Mouse (Mus musculus): ENCODE measurements around the gene Shd.

The Shd gene

DNA sequence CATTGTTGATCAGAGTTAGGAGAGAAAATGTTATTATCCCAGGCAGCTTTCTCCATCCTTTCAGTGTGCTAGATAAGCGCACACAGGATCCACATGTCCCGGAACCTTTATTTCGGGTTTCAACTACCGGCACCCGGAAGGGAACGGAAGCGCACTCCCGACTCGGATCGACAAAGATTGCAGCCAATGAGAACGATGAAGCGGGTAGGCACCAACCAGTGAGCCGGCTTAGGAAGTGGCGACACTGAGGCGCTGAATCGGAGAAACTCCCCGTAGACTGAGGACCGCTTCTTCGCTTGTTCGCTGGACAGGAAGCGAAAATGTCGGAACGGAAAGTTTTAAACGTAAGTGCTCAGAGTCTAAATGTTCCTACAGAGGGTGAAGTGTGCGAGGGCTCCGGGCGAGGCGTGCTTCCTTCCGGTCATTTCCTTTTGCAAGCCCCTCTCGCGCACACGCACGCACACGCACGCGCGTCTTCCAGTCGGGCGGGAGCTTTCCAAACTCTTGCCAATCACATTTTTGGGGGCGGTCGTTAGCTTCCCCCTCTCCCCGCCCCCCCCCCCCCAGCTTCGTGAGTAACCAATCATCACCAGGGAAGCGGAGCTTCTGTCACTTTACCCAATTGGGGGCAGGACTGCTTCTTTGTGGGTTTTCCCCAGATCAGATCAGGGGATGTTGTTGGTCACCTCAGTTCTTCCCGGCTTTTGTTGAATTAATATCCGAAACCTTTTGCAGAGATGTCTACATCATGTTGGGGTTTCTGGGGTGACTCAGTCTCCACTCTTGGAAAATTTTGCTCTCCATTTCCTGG is 11.1 kb upstream of the Shd start, which contains the start of gene Yju2:
Yju2 (plus strand) TSS at position 182 of the 811 bp plus-strand sequence.
- peak; percentile 88 to 91 for DNase-seq (ENCODE audit: low read depth in 2 of 2, low spot score in 2 of 2)

DNA sequence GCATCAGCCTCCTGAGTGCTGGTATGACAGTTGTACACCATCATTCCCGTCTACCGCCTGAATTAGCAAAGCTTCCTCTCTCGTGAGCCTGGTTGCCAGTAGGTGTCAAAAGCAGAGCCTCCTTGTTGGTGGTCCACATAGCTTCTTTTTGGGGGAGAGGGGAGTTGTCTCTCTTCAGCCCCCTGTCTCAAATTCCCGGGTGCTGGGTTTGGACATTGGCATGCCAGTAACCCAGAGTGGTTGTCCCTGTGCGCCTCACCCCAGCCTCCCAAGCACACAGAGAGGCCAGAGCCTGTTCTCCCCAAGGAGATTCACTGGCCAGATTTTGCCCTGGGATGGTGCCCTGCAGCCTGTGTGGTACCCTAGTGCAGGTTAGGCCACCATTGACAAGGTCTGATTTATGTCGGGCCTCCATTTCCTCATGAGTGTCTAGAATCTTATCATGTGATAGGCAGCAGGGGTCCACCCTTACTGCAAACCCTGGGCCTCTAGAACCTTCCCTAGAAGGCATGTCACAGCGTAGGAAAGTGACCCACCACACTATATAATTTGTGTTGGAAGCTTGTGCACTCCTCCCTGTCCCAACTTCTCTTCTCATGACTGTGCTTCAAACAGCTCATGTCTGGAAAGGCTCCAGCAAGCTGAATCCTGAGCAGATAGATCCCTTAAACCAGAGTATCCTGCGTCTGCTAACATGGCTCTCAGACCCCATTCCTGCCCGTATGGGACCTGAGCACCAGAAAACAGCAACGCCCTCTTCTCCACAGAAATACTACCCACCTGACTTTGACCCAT is 10.1 kb upstream of the Shd start:
- DNase-seq (ENCODE audit: low read depth in 2 of 2, low spot score in 2 of 2): no peak

DNA sequence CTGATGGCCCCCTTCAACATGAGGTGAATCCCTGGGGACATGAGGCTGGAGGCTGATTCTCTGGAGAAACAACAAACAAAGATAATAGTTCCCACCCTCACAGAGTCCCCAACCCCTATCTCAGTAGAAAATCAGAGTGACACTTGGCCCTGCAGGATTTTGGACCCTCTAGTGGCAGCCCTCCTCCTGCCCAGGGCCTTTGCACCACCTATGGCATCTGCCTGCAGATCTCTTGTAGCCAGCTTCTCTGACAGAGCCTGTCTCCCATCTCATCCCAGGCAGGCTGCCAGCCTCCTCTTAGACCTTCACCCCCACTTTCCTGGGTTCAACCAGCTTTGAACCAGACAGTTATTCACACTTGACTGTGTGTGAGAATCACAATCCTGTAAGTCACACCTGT is 9.5 kb upstream of the Shd start:
- DNase-seq (ENCODE audit: low read depth in 2 of 2, low spot score in 2 of 2): no peak

DNA sequence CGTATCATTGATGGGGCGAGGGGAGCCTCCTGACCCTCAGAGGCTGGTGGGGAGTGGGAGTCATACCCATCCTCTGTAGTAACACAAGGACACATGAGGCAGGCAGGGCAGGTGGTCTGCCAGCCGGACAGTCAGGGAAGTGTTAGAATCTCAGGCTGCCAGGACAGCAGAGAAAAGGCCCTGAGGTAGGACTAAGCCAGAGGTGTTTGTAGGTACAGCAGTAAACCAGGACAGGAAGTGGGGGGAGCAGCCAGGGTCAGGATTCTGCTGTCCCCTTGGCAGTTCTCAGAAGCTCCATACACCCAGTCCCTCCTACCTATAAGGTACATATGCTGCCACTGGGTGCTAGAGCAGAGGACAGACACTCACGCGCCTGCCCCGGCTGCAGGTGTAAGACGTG is 8.6 kb upstream of the Shd start:
- no peak for DNase-seq (ENCODE audit: low read depth in 2 of 2, low spot score in 2 of 2)

DNA sequence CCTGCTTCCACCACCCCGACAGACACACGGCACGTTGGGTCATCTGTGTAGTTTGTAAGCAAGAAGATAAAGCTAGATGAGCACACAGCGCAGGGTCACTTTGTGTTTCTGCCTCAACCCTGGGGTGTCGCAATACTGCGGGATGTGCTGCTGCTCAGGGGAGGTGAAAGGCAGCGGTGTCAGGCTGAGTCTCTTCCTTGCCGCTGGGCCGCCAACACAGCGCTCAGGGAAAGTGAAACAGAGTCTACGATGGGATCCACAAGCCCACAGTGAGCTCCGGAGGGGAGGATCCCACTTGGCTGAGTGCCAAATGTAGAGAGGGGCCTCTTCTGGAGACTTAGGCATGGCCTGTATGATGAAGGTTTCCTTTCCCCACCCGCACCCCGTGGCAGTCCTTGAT is 7.1 kb upstream of the Shd start:
- no peak for DNase-seq (ENCODE audit: low read depth in 2 of 2, low spot score in 2 of 2)

DNA sequence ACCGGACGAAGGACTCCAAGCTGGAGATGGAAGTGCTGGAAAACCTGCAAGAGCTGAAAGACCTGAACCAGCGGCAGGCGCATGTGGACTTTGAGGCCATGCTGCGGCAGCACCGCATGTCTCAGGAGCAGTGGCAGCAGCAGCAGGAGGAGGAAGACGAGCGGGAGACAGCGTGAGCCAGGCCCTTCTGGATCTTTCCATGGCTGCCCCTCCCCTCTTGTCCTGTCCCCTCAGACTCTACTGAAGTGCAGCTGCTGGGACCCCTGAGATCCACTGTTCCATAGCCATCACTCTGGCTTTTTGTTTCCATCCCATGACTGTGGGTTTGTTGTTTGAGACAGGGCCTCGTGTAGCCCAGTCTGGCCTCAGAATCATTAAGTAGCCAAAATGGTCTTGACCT is 5.8 kb upstream of the Shd start:
- DNase-seq (ENCODE audit: low read depth in 2 of 2, low spot score in 2 of 2): no peak

DNA sequence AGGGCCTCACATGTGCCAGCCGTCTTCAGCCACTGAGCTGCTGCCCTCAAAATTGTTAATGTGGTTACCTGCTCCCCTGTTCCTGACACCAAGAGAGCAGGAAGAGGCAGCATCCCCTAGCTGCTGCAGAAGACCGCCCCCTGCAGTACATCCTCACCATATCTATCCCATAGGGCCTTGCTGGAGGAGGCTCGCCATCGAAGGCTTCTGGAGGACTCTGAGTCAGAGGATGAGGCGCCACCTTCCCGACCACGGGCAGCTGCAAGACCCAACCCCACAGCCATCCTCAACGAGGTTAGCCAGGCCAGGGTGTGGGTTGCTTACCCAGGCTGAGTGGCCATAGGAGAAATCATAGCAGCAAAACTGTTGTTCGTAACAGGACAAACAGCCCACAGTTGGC is 5.3 kb upstream of the Shd start:
- DNase-seq (ENCODE audit: low read depth in 2 of 2, low spot score in 2 of 2): no peak

DNA sequence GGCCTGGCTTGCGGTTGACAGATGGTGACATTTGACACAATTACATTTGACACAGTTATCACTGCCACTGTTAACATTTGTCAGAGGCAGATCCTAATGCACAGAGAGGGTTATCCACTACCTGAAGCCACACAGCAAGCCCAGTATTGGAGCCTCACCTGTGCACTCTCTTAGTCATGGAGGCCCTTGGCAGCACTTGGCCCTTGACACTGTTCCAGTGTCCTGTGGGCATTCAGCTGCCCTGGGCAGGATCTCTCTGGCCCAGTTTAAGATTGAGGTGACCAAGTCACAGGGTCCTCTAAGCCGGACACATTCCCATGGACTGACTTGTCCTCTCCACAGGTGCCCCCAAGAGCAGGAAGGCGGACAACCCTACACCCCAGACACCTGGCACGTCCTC is 3.1 kb upstream of the Shd start:
- no peak for DNase-seq (ENCODE audit: low read depth in 2 of 2, low spot score in 2 of 2)

DNA sequence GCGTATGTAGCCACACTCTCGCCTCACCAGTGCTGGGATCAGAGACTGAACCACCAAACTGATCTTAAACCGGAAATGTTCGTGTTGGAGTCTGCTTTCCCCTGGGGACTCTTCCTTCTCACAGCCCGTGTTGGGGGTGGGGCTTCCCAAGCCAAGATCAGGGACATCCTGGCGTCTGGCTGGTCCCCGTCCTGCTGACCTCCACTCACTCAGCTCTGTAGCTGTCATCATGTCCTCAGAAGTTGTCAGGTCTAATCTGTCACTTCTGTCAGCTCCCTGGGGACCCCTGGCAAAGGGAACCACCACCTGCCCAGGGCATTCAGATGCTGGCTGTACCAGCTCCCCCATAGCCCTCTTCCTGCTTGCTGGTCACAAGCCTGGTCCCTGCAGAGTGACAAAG is 2.1 kb upstream of the Shd start:
- no peak for DNase-seq (ENCODE audit: low read depth in 2 of 2, low spot score in 2 of 2)

DNA sequence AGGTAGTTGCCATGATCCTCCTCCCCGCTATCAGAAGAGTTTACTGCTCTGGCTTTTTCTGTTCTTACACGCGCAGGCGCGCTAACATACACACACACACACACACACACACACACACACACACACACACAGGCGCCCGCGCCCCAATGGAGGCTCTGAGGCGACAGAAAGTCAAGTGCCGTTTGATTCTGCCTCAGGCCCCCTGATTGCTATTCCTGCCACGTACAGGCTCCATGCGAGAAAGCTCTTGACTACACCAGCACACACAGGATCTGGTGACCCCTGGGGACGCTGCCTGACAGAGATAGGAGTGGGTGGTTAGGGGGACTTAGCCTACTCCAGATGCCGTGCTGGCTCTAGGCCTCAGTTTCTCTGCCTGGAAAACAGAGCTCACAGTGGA is 707 bp upstream of the Shd start:
- DNase-seq (ENCODE audit: low read depth in 2 of 2, low spot score in 2 of 2): no peak

DNA sequence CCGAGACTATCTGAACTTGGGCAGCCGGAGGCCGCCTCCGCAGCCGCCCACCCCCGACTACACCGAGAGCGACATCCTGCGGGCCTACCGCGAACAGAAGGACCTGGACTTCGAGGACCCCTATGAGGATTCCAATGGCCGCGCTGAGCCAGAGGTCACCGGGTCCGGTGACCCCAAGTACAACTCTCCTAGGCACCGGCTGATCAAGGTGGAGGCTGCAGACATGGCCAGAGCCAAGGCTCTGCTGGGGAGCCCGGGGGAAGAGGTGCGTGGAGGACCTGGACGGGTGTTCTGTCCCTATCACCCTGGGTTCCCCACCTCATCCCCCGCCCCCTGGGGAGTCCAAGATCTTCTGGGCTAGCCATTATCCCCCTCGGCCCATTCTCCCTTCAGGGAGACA is 1.2 kb downstream of the Shd start:
- no peak for DNase-seq (ENCODE audit: low read depth in 2 of 2, low spot score in 2 of 2)

DNA sequence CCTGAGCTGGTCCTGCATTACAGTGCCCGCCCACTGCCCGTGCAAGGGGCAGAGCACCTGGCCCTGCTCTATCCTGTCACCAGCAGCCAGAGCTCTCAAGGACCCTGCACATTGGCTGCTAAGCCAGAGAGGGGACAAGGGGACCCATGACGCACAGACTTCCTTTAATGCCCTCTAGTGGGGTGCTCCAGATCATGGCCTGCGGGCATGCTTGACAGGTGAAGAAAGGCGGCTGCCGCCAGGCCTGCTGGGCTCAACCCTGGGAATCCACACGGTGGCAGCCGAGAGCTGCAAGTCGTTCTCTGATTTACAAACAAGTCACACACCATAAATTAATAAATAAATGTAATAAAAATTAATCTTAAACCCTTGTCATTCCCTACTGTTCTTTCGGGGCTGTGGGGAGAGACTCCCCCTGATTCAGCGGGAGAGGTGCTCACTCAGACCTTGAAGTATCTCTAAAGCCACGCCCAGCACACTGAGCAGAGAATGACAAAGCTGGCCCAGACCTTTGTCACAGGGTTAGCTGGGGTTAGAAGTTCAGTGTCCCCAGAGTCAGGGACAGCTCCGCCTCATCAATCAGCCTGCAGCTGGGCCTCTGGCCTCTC is 6.1 kb downstream of the Shd start:
- peak; percentile 54 to 62 for DNase-seq (ENCODE audit: low read depth in 2 of 2, low spot score in 2 of 2)

DNA sequence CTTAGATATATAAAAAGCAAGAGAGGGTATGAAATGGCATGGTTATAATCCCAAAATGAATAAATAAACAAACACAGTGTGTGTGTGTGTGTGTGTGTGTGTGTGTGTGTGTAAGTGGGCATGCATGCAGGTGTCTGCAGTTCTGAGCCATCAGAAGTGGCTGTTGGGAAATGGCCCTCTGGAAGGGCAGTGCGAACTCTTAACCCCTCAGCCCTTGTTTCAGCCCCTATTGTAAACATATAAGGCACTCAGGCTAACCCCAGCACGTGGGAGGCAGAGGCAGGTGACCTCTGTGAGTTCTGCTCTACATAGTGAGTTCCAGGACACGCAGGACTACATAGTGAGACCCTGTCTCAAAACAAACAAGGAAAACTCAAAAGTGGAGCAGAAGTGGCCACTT is 7.0 kb downstream of the Shd start:
- no peak for DNase-seq (ENCODE audit: low read depth in 2 of 2, low spot score in 2 of 2)

DNA sequence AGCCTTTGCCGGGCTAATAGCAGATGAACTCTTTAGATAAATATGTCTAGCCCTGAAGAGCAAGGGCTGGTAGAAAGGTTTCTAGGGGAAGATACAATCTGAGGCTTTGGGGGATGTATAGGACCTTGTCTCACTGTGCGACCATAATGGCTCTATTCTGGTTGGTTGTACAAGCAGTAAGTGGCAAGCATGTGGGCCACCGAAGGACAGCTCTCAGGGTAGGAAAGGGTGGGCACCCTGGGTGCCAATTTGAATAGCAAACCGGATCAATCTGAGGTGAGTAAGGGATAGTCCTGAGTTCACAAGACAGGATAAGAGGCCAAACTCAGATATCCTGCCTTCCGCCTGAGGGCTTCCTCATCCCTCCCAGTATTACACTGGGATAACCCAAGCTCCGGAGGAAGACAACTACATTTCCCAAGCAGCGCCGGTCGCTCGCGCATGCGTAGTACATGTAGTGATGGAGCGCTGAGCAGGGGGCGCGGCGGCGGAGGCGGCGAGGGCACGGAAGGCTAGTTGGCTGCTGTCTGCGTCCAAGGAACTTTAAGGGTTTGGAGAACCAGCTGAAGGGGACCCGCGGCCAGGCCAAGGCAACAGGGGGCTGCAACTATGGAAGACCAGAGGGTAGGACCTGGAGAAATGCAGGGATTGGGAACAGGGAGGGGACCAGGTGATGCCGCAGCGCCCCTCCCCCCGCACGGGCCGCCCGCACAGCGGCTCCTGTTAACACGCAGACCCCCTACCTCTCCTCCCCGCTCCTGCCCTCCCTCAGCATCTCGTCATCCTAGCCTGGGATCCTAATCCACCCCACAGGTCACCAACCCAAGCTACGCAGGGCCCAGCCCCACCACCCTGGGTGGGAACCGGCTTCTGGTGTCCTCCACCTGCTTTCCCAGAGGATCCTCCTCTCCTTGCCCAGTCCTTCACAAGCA is 16.0 kb downstream of the Shd start, which contains the start of gene Fsd1:
Fsd1 (plus strand) TSS at position 480 of the 932 bp plus-strand sequence.
- DNase-seq (ENCODE audit: low read depth in 2 of 2, low spot score in 2 of 2): no peak

DNA sequence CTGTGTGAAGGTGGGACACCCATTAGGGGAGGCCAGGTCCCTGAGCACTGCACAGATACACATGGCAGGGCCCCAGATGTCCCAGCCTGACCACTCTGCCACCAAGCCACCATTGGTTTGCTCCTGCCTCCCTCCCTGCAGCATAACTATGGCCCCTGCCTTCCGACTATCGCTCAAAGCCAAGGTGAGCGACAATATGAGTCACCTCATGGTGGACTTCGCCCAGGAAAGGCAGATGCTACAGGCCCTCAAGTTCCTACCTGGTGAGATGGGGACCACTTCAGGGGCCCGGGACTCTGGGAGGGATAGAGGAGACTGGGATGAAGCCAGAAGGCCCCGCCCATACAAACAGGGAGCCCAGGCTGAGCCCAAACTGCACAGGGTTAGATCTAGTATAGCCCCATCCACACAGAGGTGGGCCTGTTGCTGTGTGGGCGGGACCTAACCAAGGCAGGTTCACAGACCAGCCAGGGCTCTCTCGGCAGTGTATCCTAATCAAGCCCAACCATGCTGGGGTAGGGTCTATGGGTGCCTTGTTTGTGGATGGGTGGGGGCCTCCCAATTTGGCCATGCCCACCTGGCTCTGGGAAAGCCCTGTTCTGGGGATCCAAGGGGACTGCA is 20.1 kb downstream of the Shd start:
- no peak for DNase-seq (ENCODE audit: low read depth in 2 of 2, low spot score in 2 of 2)

DNA sequence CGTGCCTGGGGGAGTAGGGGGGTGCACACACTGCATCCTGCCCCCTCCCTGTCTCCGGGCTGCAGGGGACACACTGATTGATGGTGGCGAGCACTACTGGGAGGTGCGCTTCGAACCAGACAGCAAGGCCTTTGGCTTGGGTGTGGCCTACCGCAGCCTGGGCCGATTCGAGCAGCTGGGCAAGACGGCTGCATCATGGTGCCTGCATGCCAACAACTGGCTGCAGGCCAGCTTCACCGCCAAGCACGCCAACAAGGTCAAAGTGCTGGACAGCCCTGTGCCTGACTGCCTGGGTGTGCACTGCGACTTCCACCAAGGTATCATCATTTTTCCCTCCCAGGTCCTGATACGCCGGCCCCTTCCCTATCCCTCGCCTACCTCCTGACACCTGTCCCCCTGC is 25.7 kb downstream of the Shd start:
- DNase-seq (ENCODE audit: low read depth in 2 of 2, low spot score in 2 of 2): no peak

DNA sequence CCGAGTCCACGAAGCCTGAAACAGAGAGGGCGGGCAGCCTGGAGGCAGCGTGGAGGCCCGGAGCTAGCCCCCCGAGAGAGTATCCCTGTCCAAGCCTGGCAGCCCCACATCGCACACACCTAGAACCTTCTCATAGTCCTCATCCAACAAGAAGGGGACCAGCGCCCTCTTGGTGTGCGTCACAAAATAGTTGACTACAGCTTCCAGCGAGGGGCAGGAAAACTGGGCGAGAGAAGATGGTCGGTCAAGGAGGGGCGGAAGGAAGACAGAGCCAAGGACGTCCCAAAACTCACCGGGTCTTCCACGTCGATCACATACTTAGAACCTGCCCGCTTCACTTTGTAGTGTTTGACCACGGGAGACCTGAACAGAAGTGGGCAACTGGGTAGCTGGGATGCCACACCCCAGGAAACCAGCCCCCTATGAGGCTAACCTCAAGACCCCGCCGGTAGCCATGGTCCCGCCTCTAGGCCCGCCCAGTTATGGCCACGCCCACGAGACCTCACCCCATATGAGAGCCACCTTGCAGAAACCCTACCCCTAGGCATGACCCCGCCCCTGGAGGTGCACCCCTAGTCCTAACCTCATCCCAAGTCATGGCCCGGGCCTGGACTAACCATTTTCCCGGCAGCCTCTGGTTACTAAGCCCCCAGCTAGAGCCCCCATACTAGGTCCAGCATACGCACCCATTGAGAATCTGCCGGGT is 29.7 kb downstream of the Shd start:
- no peak for DNase-seq (ENCODE audit: low read depth in 2 of 2, low spot score in 2 of 2)

DNA sequence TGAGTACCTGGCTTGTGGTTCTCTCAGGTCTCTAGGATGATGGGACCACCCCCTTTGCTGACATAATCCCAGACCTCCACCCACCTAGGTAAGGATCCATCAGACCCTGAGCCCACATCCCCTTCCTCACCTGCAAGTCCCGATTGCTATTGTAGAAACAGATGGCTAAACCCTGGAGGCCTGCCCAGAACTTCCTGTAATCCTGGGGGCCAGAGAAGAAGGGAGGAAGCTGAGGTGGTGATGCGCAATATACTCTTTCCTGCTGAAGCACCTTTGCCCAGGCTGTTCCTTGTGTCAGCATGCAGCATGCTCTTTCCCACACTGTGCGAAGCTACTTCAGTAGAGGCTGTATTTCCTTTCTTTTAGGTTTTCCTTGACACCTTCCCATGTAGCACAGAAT is 32.7 kb downstream of the Shd start:
- no peak for DNase-seq (ENCODE audit: low read depth in 2 of 2, low spot score in 2 of 2)

DNA sequence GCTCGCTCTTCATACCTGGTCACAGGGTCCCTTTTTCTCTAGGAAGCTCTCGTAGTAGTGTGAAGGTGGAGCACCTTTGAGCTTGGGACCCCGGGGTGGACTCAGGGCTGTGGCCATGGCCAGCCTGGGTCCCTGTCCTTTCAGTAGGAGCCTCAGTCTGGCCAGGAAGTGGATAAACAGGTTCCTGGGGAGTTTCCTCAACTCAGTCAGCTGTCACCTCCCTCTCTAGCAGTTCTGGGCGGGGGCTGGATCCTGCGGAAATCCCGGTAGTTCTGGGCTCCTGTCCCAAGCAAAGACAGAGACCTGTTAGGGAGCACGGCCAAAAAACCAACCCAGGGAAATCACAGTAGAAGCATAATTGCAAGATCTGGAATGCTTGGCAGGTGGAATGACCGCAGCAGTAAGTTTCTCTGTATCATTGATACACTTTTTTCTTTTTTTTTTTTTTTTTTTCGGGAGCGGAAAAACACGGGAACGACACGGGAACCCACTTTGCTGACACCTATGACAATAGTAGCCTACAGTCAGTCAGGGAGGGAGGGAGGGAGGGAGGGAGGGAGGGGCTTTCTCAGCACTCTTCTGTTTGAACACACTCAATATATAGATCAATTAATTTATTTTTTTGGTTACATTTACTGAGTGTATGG is 35.3 kb downstream of the Shd start, which contains the start of the genes Stap2 and Mpnd:
Stap2 (minus strand) TSS at position 170 of the 647 bp plus-strand sequence.
Mpnd (plus strand) TSS at position 297 of the 647 bp plus-strand sequence.
- no peak for DNase-seq (ENCODE audit: low read depth in 2 of 2, low spot score in 2 of 2)

All from CD8-positive naive resting alpha-beta T cell, adult 2 months (primary cell).